Mouse (Mus musculus): ENCODE measurements at regions not wholly inside any gene's neighbourhood (a gene's known extent, or its start where the extent isn't known, plus 50 kb on each side); places are given as distances from the start of the nearest gene placed in this dataset. TPM values are rescaled to one million over a fixed set of nuclear protein-coding genes. Genes with fewer than 3 reads are reported as not detected.

DNA sequence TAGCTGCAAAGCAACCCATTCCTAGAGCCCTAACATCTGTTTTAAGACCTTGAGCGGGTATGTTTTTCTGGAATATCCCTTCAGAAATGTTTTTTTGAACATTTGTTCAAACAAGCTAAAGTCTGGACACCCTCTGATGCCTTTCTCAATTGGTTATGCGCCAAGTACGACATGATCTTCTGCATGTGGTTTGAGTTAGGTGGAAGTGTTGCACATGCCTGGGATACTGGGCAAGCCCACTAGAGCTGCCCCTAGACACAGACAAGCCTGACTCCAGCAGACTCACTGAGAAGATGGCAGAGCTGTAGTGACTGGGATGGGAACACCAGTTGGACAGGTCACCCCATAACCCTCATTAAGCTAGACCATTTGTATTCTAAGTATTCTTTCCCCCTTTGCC lies 153.2 kb upstream of the Cypt2 start:
- 79% methylated on average over 3 of the region's 3 CpGs for WGBS
- no peak overlapping the region for H3K27ac ChIP-seq (replicated peaks)
- no peak overlapping the region for H3K4me3 ChIP-seq
- H3K9me3 ChIP-seq (replicated peaks), result no peaks in the 10 kb centered on the region
- peaks cover 100% of the 10 kb centered on the region for H3K27me3 ChIP-seq (ENCODE audit: low read depth, poor library complexity, severe bottlenecking)
- peaks cover 10% of the 10 kb centered on the region; the same call in 1 of the 2 replicates for H3K36me3 ChIP-seq
- DNase-seq (ENCODE audit: low spot score), result no peak
- H3K4me1 ChIP-seq, result no peaks in the 10 kb centered on the region

GRCm38 (mm10) chrX:105366284-105366683 lies 133.3 kb upstream of the Cypt2 start:
- Histone ChIP-seq H3K4me1 (no peaks in the 10 kb centered on the region), H3K36me3 (peaks cover 18% of the 10 kb centered on the region; the same call in 1 of the 2 replicates), H3K27me3 (ENCODE audit: low read depth, poor library complexity, severe bottlenecking) (peaks cover 97% of the 10 kb centered on the region), H3K27ac (replicated peaks) (no peak overlapping the region), H3K9me3 (replicated peaks) (no peaks in the 10 kb centered on the region), H3K4me3 (no peak overlapping the region)
- no peak for DNase-seq (ENCODE audit: low spot score)
- WGBS, result 44% methylated on average over 2 of the region's 2 CpGs

DNA sequence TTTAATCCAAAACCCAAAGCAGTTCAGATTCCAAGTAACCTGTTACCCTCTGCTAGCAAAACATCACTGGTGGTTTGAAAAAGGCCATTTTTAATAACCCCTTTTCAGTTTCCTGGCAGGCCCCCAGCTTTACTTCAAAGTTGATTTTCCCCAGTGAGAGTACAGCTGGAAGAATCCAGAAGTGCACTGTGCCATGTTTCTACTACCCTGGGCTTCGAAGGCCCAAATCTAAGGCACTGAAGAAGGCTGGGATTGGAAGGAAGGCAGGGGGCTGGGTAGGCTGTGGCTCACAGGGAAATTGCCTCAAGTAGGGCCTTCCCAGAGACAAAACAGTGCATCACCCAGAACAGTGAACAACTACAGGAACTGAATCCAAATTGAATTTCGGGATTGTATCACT lies 131.6 kb upstream of the Cypt2 start:
- Histone ChIP-seq H3K4me1 (no peaks in the 10 kb centered on the region), H3K4me3 (no peak overlapping the region), H3K27ac (replicated peaks) (no peak overlapping the region), H3K9me3 (replicated peaks) (no peaks in the 10 kb centered on the region), H3K27me3 (ENCODE audit: low read depth, poor library complexity, severe bottlenecking) (peaks cover 93% of the 10 kb centered on the region), H3K36me3 (peaks cover 18% of the 10 kb centered on the region; the same call in 1 of the 2 replicates)
- no peak for DNase-seq (ENCODE audit: low spot score)
- 90% methylated on average over 2 of the region's 2 CpGs for WGBS

- DNase-seq (ENCODE audit: low spot score), result no peak
- Histone ChIP-seq H3K27me3 (ENCODE audit: low read depth, poor library complexity, severe bottlenecking) (peaks cover 99% of the 10 kb centered on the region), H3K9me3 (replicated peaks) (no peaks in the 10 kb centered on the region), H3K27ac (replicated peaks) (peak overlapping the region; percentile 87), H3K4me1 (peaks cover 24% of the 10 kb centered on the region), H3K36me3 (peaks cover 26% of the 10 kb centered on the region), H3K4me3 (peak overlapping the region; percentile 53)
- 52% methylated on average over 1 of the region's 1 CpGs for WGBS
Observed at GRCm38 (mm10) chrX:105390506-105390905, 109.1 kb upstream of the Cypt2 start.

DNA sequence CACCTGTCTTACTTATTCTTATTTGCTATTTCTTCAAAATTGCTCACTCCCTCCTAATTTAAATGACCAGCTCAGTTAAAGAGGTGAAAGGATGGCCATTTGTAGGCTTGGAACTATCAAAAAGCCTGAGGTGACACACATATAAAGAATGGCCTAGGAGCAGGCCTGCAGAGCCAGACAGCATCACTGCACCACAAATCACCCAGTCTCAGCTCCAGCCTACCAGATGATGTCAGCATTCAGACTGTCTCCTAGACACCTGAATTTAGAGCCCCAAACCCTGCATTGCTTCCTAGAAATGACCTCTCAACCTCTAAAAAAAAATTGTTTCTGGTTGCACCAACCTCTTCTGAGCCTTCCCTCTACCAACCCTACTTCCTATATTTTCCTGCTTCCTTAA lies 108.5 kb upstream of the Cypt2 start:
- peaks cover 99% of the 10 kb centered on the region for H3K27me3 ChIP-seq (ENCODE audit: low read depth, poor library complexity, severe bottlenecking)
- no peak for DNase-seq (ENCODE audit: low spot score)
- peak overlapping the region; percentile 87 for H3K27ac ChIP-seq (replicated peaks)
- H3K36me3 ChIP-seq, result peaks cover 21% of the 10 kb centered on the region
- no peaks in the 10 kb centered on the region for H3K9me3 ChIP-seq (replicated peaks)
- peak overlapping the region; percentile 53 for H3K4me3 ChIP-seq
- peaks cover 24% of the 10 kb centered on the region for H3K4me1 ChIP-seq

DNA sequence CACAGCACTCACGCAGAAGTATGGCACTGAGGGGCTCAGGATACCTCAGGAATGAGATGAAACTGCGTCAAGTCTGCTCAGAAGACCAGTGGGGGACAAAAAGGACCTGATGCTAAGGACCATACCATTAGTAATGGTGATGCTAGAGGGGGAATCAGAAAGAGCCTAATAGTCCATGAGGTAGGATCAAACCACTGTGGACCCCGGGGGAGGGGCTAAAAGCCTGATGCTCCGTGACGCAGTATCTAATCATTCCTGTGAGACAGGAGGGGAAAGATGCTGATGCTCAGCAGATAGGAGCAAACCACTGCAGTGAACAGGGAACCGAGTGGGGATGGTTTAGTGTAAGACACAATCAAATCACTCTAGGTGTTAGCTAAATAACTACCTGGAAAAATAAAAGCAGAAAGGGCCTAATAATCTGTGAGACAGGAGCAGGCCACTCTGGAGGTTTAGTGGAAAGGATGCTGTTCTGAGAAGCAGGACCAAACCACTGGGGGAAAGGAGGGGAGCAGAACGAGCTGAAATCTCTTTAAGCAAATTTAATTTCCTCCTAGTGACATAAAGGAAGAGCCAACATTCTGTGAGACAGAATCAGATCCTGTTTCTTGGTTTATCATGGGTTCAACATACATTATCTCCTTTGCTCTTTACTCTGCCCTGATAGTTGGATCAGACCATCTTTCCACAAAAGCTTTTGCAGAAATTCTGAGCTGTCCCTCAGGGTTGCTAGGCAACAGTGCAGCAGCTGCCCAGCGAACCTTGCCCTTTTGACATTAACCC lies 107.7 kb upstream of the Cypt2 start:
- 22% methylated on average over 8 of the region's 8 CpGs for whole genome bisulfite sequencing
- Histone ChIP-seq H3K27me3 (ENCODE audit: low read depth, poor library complexity, severe bottlenecking) (peaks cover 99% of the 10 kb centered on the region), H3K9me3 (replicated peaks) (no peaks in the 10 kb centered on the region), H3K27ac (replicated peaks) (peak overlapping the region; percentile 87), H3K36me3 (peaks cover 14% of the 10 kb centered on the region), H3K4me1 (peaks cover 24% of the 10 kb centered on the region), H3K4me3 (peak overlapping the region; percentile 53)
- DNase-seq (ENCODE audit: low spot score), result peak; percentile 84

DNA sequence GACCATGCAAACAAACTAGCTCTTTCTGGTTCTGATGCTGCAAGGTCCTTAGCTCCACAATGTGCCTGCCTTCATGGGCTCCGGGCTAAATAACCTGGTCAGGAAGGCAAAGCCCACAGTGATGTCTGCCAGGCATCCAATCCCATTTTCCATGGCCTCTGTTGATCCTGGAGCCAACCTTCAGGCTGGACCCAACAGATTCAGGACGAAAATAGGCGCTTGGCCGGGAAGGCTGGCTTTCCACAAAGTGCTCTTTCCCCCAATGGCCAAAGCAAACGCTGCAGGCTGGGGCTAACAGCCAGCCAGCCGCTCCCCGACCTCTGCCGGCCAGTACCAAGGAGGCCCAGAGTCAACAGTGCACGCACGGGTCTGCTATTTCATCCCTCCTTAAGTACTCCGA lies 106.3 kb upstream of the Cypt2 start:
- DNase-seq (ENCODE audit: low spot score), result peak; percentile 17
- Histone ChIP-seq H3K4me3 (no peak overlapping the region), H3K27me3 (ENCODE audit: low read depth, poor library complexity, severe bottlenecking) (peaks cover 98% of the 10 kb centered on the region), H3K4me1 (peaks cover 24% of the 10 kb centered on the region), H3K9me3 (replicated peaks) (no peaks in the 10 kb centered on the region), H3K27ac (replicated peaks) (peak overlapping the region; percentile 65), H3K36me3 (no peaks in the 10 kb centered on the region; the same call in 1 of the 2 replicates)
- WGBS, result 44% methylated on average over 11 of the region's 11 CpGs

- peaks cover 97% of the 10 kb centered on the region for H3K27me3 ChIP-seq (ENCODE audit: low read depth, poor library complexity, severe bottlenecking)
- 77% methylated on average over 5 of the region's 5 CpGs for WGBS
Observed at GRCm38 (mm10) chrX:105413351-105413750, 86.2 kb upstream of the Cypt2 start.

GRCm38 (mm10) chrX:105420976-105421375 lies 78.6 kb upstream of the Cypt2 start:
- H3K27ac ChIP-seq (replicated peaks), result no peak overlapping the region
- no peaks in the 10 kb centered on the region for H3K4me1 ChIP-seq
- no peak overlapping the region for H3K4me3 ChIP-seq
- H3K9me3 ChIP-seq (replicated peaks), result no peaks in the 10 kb centered on the region
- 67% methylated on average over 3 of the region's 3 CpGs for WGBS
- no peaks in the 10 kb centered on the region for H3K36me3 ChIP-seq
- DNase-seq (ENCODE audit: low spot score), result no peak
- H3K27me3 ChIP-seq (ENCODE audit: low read depth, poor library complexity, severe bottlenecking), result peaks cover 81% of the 10 kb centered on the region

More at GRCm38 (mm10) chrX:105413351-105413750, 86.2 kb upstream of the Cypt2 start:
- DNase-seq (ENCODE audit: low spot score), result no peak
- Histone ChIP-seq H3K36me3 (no peaks in the 10 kb centered on the region), H3K4me1 (no peaks in the 10 kb centered on the region), H3K4me3 (no peak overlapping the region), H3K27ac (replicated peaks) (no peak overlapping the region), H3K9me3 (replicated peaks) (no peaks in the 10 kb centered on the region)

MicroRNAs in the stretch of these regions (microRNA counts, 519-probe panel; counts per million panel counts)
- microRNA mmu-miR-325, result not detected

Small RNA genes lying in the stretch of these regions (microRNA-seq; reads per million reads assigned to microRNA genes)
- gene Mir325, result 732 reads per million, percentile 73 among the genes with 10 or more reads in this experiment

Measured in midbrain, embryonic 10.5 days (tissue).